Mouse (Mus musculus): ENCODE measurements at regions not wholly inside any gene's neighbourhood (a gene's known extent, or its start where the extent isn't known, plus 50 kb on each side); places are given as distances from the start of the nearest gene placed in this dataset.

DNA sequence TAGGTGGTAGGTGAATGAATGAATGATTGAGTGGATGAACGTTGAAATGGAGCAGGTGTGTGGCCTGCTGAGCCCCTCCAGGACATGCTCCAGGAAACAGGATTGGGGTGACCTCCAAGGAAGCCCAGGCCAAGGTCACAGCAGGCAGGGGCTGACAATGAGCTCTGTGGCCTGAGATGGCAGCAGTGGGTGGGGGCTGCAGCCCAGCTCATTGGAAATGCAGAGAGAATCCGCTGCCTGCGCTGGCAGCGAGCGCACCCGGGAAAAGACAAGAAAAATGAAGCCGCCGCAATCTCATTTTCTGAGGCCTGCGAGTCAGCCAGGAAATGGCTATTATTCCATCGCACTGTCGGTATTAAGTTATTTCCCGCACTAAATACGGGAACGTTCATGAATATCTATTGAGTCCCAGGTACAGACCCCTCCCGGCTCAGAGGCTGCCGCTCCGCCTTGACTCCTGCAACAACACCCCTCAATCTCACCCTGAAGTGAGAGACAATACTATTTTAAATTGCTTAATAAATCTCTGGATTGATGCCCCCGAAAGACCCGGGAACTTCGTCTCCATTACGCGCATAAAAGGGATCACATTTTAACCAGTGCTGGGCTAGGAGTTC is 153.7 kb downstream of the Cryba4 start:
- TF ChIP-seq CTCF (IDR thresholded peaks at IDR 0.05; ENCODE audit: low read depth, low read length) (no peak), POLR2A (IDR thresholded peaks at IDR 0.05; ENCODE audit: borderline replicate concordance, low read depth, low read length) (no peak)

DNA sequence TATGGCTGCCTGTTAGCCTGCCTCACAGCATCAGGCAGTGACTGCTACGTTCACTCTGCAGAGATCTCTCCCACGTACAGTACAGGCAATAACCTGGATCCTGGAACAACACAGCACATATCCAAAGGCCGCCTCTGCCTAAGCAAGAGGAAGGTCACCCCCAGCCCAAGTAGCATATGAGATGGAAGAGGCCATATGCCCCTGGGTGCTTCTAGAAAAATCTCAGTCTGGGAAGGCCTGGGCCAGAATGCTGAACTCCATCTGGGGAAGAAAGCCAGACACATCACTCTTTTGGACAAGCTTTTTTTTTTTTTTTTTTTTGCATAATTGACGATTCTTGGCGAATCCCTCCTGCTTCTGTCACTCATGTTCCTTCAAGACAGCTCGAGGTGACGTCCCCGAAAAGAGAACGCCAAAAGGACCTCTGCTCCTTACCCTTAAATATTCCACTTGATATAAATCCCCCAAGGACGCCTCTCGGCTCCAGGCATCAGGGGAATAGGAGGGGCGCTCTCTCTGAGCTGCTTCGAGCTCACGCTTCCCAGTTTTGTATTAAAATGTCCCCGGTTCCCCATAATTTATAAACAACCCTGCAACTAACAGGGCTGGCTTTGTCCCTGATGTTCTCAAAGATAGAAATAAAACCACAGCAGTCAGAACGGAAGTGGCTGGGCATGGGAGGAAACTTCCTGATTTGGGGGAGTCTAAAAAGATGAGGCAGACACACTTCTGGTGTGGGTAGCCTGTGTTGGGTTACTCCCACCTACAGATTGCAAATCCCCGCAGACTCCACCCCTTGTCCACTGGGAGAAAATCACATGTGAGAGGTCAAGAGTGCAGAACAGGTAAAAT is 150.4 kb downstream of the Cryba4 start:
- H3K4me1 ChIP-seq (ENCODE audit: control insufficient read depth, insufficient read depth, low read length): peaks cover 15% of the 10 kb centered on the region
- peak overlapping the region; percentile 82 for H3K27ac ChIP-seq (ENCODE audit: insufficient read depth, low read depth, low read length)
- peak overlapping the region; percentile 5; the same call in 1 of the 2 replicates for H3K4me3 ChIP-seq (ENCODE audit: insufficient read depth, low read length)
- TF ChIP-seq CTCF (IDR thresholded peaks at IDR 0.05; ENCODE audit: low read depth, low read length) (no peak), POLR2A (IDR thresholded peaks at IDR 0.05; ENCODE audit: borderline replicate concordance, low read depth, low read length) (no peak)

More for the DNA sequence above, 153.7 kb downstream of the Cryba4 start:
- Histone ChIP-seq H3K27ac (ENCODE audit: insufficient read depth, low read depth, low read length) (no peak overlapping the region), H3K4me1 (ENCODE audit: control insufficient read depth, insufficient read depth, low read length) (peaks cover 24% of the 10 kb centered on the region), H3K4me3 (ENCODE audit: insufficient read depth, low read length) (no peak overlapping the region)

DNA sequence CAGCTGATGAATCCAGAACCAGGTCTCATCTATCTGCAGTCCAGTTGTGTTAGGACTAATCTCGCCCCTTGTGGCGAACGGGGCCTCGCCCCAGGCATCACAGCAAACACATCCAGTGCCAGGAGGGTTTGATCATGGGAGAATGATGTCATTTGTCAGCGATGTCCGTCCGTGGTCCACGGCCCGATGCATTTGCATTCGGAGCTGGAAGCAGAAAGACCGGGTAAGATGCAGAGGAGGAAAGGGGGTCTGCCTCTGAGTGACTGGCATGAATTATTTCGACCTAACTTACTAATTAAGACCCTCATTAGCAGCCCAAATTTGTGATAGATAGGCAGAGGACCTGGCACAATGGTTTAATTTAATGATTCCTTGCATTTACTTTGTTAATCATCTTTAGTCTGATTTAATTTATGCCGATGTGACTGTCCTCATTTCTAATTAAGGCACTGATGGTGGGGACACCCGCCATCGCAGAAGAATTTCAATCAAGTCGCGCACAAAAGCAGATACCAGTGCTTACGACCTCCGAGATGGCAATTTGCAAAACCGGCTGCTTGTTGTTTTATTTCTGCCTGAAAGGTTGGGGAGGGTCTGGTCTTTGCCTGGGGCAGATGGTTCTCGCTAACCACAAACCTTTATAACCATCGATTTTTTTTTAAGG is 141.9 kb downstream of the Cryba4 start:
- H3K27ac ChIP-seq (ENCODE audit: insufficient read depth, low read depth, low read length): no peak overlapping the region
- TF ChIP-seq POLR2A (IDR thresholded peaks at IDR 0.05; ENCODE audit: borderline replicate concordance, low read depth, low read length) (no peak), CTCF (IDR thresholded peaks at IDR 0.05; ENCODE audit: low read depth, low read length) (no peak)

DNA sequence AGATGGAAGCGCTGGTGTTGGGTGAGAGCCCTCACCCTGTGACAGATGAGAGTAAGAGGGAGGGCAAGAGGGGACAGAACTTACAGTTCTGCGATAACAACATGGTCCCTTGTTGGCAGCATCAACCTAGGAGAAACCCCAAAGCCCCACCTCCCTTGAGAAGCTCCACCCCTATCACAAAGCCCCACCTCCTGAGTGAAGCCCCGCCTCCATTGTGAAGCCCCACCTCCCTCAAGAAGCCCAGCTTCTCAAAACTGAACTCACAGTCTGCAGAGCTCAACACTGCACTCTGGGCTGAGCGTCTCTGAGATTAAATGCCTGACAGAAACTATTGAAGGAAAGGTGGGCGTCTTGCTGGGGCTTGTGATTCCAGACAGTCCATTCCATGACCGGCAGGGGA is 131.6 kb downstream of the Cryba4 start:
- Histone ChIP-seq H3K4me1 (ENCODE audit: control insufficient read depth, insufficient read depth, low read length) (no peaks in the 10 kb centered on the region), H3K4me3 (ENCODE audit: insufficient read depth, low read length) (no peak overlapping the region), H3K27ac (ENCODE audit: insufficient read depth, low read depth, low read length) (no peak overlapping the region)
- TF ChIP-seq CTCF (IDR thresholded peaks at IDR 0.05; ENCODE audit: low read depth, low read length) (no peak), POLR2A (IDR thresholded peaks at IDR 0.05; ENCODE audit: borderline replicate concordance, low read depth, low read length) (no peak)

More for the DNA sequence above, 141.9 kb downstream of the Cryba4 start:
- no peak overlapping the region for H3K4me3 ChIP-seq (ENCODE audit: insufficient read depth, low read length)
- H3K4me1 ChIP-seq (ENCODE audit: control insufficient read depth, insufficient read depth, low read length): no peaks in the 10 kb centered on the region

DNA sequence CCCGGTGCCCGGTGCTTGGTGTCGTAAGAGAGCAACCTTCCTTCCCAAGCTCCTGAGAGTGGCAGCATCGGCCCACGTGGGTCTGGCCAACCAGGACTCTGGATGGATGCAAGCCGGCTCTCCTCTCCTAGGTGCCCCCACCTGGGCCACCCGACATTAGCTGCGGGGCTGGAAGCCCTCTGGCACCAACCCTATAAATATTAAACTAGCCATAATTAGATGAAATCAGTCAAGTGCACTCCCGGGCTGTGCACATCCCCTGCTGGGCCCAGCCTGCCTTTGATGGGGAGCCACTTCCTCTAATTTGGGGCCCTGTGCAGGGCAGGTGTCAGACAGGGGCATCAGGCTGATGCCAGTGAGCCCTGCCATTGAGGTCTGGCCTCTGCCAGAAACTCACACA is 130.8 kb downstream of the Cryba4 start:
- TF ChIP-seq CTCF (IDR thresholded peaks at IDR 0.05; ENCODE audit: low read depth, low read length): no peak
- TF ChIP-seq POLR2A (IDR thresholded peaks at IDR 0.05; ENCODE audit: borderline replicate concordance, low read depth, low read length): no peak
- H3K4me1 ChIP-seq (ENCODE audit: control insufficient read depth, insufficient read depth, low read length): no peaks in the 10 kb centered on the region
- no peak overlapping the region for H3K27ac ChIP-seq (ENCODE audit: insufficient read depth, low read depth, low read length)
- H3K4me3 ChIP-seq (ENCODE audit: insufficient read depth, low read length): no peak overlapping the region

DNA sequence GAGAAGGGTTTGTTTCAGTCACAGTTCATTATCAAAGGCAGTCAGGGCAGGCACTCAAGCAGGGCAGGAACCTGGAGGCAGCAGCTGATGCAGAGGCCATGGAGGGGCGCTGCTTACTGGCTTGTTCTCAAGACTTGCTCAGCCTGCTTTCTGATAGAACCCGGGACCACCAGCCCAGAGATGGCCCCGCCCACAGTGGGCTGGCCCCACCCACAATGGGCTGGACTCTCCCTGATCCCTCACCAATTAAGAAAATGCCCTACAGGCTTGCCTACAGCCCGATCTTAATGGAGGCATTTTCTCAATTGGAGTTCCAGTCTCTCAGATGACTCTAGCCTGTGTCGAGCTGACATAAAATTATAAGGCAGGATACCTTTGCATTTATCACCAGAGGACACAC is 129.7 kb downstream of the Cryba4 start:
- H3K4me1 ChIP-seq (ENCODE audit: control insufficient read depth, insufficient read depth, low read length): no peaks in the 10 kb centered on the region
- TF ChIP-seq CTCF (IDR thresholded peaks at IDR 0.05; ENCODE audit: low read depth, low read length) (no peak), POLR2A (IDR thresholded peaks at IDR 0.05; ENCODE audit: borderline replicate concordance, low read depth, low read length) (no peak)
- no peak overlapping the region for H3K4me3 ChIP-seq (ENCODE audit: insufficient read depth, low read length)
- H3K27ac ChIP-seq (ENCODE audit: insufficient read depth, low read depth, low read length): no peak overlapping the region

DNA sequence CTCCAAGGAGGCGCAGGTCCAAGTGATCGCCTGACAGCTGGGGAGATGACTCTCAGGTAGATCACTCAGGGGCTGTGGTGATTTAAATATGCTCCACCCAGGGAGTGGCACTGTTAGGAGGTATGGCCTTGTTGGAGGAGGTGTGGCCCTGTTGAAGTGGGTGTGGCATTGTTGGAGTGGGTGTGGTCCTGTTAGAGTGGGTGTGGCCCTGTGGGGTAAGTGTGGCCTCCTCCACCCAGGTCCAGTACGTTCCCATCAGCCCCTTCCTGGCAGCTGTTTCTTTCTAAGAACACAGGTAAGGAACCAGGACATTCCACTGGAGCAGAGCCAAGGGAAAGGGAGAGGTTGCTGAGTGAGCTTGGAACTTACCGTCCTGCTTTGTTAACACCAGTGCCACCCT is 125.1 kb downstream of the Cryba4 start:
- no peaks in the 10 kb centered on the region for H3K4me1 ChIP-seq (ENCODE audit: control insufficient read depth, insufficient read depth, low read length)
- no peak overlapping the region for H3K27ac ChIP-seq (ENCODE audit: insufficient read depth, low read depth, low read length)
- H3K4me3 ChIP-seq (ENCODE audit: insufficient read depth, low read length): no peak overlapping the region
- TF ChIP-seq POLR2A (IDR thresholded peaks at IDR 0.05; ENCODE audit: borderline replicate concordance, low read depth, low read length): no peak
- no peak for TF ChIP-seq CTCF (IDR thresholded peaks at IDR 0.05; ENCODE audit: low read depth, low read length)

DNA sequence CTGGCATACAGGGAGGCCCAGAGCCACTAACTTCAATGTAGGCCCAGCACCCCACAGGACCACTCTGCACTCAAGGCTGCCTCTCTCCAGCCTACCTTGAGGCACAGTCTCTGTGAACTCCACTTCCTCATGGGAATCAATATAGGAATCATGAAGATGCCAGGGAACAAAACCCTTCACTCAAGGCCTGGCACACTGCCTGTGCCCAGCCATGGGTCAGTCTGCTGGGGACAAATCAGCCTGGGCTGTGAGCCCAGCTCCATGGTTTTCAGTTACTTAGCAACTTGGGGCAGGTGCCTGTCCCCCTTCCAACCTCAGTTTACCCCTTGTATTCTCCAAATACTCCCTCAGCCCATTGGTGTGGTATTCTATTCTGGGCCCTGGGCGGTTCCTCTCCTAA is 119.6 kb downstream of the Cryba4 start:
- Histone ChIP-seq H3K27ac (ENCODE audit: insufficient read depth, low read depth, low read length) (no peak overlapping the region), H3K4me1 (ENCODE audit: control insufficient read depth, insufficient read depth, low read length) (no peaks in the 10 kb centered on the region), H3K4me3 (ENCODE audit: insufficient read depth, low read length) (no peak overlapping the region)
- no peak for TF ChIP-seq CTCF (IDR thresholded peaks at IDR 0.05; ENCODE audit: low read depth, low read length)
- no peak for TF ChIP-seq POLR2A (IDR thresholded peaks at IDR 0.05; ENCODE audit: borderline replicate concordance, low read depth, low read length)

DNA sequence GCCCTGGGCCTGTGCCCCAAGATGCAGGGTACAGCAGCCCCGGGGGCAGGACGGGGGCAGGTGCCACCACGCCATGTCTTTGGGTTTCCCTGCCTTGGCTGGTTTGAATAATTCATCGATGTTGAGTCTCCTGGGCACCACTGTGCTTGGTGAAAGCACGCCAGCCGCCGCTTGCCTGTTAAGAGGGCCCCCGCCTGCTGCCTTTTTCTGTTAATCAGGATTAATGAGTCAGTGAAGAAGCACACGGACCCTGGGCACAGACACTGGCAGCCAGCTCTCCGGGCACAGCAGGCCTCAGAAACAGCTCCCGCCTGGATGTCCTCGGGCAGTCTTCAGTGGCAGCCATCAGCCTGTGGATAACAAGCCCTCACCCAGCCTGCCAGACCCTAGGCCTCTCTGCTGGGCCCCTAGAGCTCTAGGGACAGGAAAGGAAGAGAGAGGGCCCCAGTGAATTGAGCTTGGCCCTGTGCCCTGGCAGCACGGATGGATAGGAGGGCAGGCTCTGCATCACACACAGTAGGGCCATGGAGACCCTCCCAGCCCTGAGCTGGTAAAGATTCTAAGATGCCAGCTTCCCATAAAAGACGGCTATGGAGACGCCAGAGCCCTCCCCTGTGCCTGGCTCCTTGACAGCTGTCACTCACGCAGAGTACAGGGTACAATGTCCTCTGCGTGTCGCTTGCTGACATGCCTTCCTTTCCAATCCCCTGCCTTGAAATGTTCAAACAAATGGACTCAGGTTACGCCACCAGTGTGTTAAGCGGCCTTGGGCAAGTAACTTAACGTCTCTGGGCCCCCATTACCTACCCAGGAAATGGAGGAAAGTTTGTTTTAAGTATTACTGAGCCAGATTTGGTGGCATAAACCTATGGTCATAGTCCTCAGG is 118.4 kb downstream of the Cryba4 start:
- TF ChIP-seq CTCF (IDR thresholded peaks at IDR 0.05; ENCODE audit: low read depth, low read length) (no peak), POLR2A (IDR thresholded peaks at IDR 0.05; ENCODE audit: borderline replicate concordance, low read depth, low read length) (no peak)
- no peak overlapping the region for H3K4me3 ChIP-seq (ENCODE audit: insufficient read depth, low read length)
- no peaks in the 10 kb centered on the region for H3K4me1 ChIP-seq (ENCODE audit: control insufficient read depth, insufficient read depth, low read length)
- no peak overlapping the region for H3K27ac ChIP-seq (ENCODE audit: insufficient read depth, low read depth, low read length)

Measured in bone marrow macrophage, adult 2 months (primary cell).